Mouse (Mus musculus): ENCODE results near the gene Lmntd2. TPM values are rescaled to one million over a fixed set of nuclear protein-coding genes. Genes with fewer than 3 reads are reported as not detected.

Lmntd2 gene
- total and polyA plus RNA-seq, 3 experiments, result 0.49 to 1.6 (median 0.93) TPM

DNA sequence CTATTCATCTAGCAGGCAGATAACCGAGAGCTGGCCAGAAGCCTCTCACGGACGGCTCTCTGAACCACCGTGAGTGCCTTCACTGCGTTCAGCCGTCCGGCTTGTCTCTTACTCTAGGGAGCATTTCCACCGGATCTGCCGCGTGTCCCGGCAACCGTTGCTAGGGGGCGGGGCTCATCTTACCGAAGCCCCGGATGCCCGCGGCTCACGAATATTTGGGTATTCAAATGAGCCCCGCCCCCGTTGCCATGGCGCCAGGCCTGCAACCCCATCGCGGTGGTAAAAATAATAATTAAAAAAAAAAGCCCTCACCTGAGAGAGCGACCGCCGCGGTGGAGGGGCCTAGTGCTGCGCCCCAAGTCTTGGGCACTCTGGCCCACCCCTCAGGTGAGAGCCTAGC, 19.1 kb downstream of the Lmntd2 start:
- DNase-seq (ENCODE audit: low spot score) (peak; percentile 70), ATAC-seq (ENCODE audit: extremely low read depth, insufficient number of reproducible peaks, low FRiP score, poor library complexity, severe bottlenecking) (peak; percentile 32)
- H3K4me1 ChIP-seq (ENCODE audit: insufficient read depth, low read depth, low read length), result peaks cover 56% of the 10 kb centered on the region
- H3K36me3 ChIP-seq (replicated peaks), result peaks cover 39% of the 10 kb centered on the region
- TF ChIP-seq GATA1 (IDR thresholded peaks at IDR 0.05; ENCODE audit: borderline replicate concordance, low read length), result no peak
- no peak for TF ChIP-seq GATA2 (IDR thresholded peaks at IDR 0.05; ENCODE audit: borderline replicate concordance, low read depth, low read length)
- peak overlapping the region; percentile 89 for H3K4me3 ChIP-seq (ENCODE audit: low read depth, low read length)
- H3K9me3 ChIP-seq (replicated peaks), result no peaks in the 10 kb centered on the region
- H3K27me3 ChIP-seq (ENCODE audit: insufficient read depth, low read length), result peaks cover 2% of the 10 kb centered on the region; the same call in 1 of the 2 replicates

DNA sequence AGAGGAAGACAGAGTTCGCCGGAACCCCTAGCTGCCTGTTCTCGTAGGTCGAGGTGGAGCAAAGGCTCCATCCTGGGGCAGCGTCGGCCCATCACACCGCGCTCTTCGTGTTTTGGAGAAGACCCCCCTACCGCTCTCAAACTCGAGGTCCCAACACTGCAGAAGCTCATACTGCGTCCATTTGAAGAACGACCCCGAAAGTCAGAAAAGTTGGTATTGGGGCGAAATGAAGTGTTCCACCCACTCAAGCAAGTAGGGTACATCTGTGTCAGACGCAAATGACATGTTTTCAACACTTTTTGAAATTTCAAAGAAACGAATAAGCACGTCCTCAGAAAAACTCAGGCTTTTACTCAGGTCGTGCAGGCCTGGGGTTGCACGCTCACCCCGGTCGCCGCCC, 19.5 kb downstream of the Lmntd2 start:
- Histone ChIP-seq H3K4me1 (ENCODE audit: insufficient read depth, low read depth, low read length) (peaks cover 59% of the 10 kb centered on the region), H3K36me3 (replicated peaks) (peaks cover 43% of the 10 kb centered on the region), H3K27me3 (ENCODE audit: insufficient read depth, low read length) (no peaks in the 10 kb centered on the region; the same call in 1 of the 2 replicates), H3K9me3 (replicated peaks) (no peaks in the 10 kb centered on the region), H3K4me3 (ENCODE audit: low read depth, low read length) (peak overlapping the region; percentile 89)
- TF ChIP-seq GATA2 (IDR thresholded peaks at IDR 0.05; ENCODE audit: borderline replicate concordance, low read depth, low read length), result no peak
- TF ChIP-seq CTCF (IDR thresholded peaks at IDR 0.05; ENCODE audit: low read depth, low read length), result no peak
- TF ChIP-seq TAL1 (conservative IDR thresholded peaks at IDR 0.05; ENCODE audit: low read depth, low read length), result no peak
- no peak for TF ChIP-seq GATA1 (IDR thresholded peaks at IDR 0.05; ENCODE audit: borderline replicate concordance, low read length)
- no peak for TF ChIP-seq POLR2AphosphoS5 (IDR thresholded peaks at IDR 0.05; ENCODE audit: insufficient replicate concordance, low read depth, low read length)
- ATAC-seq (ENCODE audit: extremely low read depth, insufficient number of reproducible peaks, low FRiP score, poor library complexity, severe bottlenecking) (peak; percentile 25; the same call in 1 of the 2 replicates), DNase-seq (ENCODE audit: low spot score) (no peak)

DNA sequence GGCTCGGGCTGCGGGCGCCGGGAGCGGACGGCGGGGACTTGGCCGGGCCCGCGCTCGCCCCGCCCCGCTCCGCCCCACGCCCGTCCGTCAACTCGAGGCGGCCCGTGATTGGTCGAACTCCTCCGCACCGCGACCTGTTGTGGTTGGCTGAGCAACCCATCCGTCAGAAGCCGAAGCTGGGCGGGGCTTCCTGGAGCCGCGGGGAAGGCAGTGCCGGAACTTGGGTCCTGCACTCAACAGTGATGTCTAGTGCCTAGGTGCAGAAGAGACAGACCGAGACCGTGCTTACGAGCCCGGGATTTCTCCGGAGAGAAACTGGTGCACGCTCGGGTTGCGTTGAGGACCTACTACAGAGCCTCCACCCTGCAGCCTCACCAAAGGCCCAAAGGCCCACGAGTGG, 19.9 kb downstream of the Lmntd2 start, which contains the start of the genes Hras and Lrrc56:
Gene Hras, minus strand, starts transcription at position 58 of the 400 bp plus-strand sequence.
Gene Lrrc56, plus strand, starts transcription at position 210 of the 400 bp plus-strand sequence.
- TF ChIP-seq GATA2 (IDR thresholded peaks at IDR 0.05; ENCODE audit: borderline replicate concordance, low read depth, low read length), result no peak
- H3K36me3 ChIP-seq (replicated peaks), result peaks cover 47% of the 10 kb centered on the region
- ATAC-seq (ENCODE audit: extremely low read depth, insufficient number of reproducible peaks, low FRiP score, poor library complexity, severe bottlenecking) (peak; percentile 97), DNase-seq (ENCODE audit: low spot score) (peak; percentile 95)
- H3K4me1 ChIP-seq (ENCODE audit: insufficient read depth, low read depth, low read length), result peaks cover 62% of the 10 kb centered on the region
- peak within 1 kb of the TSS; percentile 89 for H3K4me3 ChIP-seq (ENCODE audit: low read depth, low read length)
- no peaks in the 10 kb centered on the region; the same call in 1 of the 2 replicates for H3K27me3 ChIP-seq (ENCODE audit: insufficient read depth, low read length)
- no peaks in the 10 kb centered on the region for H3K9me3 ChIP-seq (replicated peaks)

DNA sequence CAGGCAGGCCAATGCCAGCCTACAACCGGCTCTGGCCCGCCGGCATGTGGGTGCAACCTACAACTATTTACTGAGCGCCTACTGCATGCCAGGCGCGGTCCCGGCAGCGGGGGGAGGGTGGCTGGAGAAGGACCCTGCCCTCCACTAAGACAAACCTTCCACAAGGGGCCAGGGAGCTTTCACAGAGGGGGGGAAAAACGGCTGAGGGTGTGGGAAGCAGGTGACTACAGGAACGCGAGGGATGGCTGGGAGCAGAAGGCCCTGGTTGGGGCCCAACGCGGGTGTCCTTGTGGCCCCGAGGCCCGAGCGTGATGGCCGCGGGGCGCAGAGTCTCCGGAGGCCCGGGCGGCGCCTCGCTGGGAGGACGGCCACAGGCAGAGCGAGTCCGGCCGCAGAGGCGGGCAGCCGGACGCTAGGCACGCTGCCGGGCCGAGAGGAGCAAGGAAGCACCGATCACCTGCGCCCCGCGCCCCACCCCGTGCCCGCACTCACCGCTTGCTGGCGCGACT, 20.5 kb downstream of the Lmntd2 start:
- ATAC-seq (ENCODE audit: extremely low read depth, insufficient number of reproducible peaks, low FRiP score, poor library complexity, severe bottlenecking), result no peak
- no peaks in the 10 kb centered on the region for H3K9me3 ChIP-seq (replicated peaks)
- peak overlapping the region; percentile 89 for H3K4me3 ChIP-seq (ENCODE audit: low read depth, low read length)
- TF ChIP-seq GATA2 (IDR thresholded peaks at IDR 0.05; ENCODE audit: borderline replicate concordance, low read depth, low read length) (no peak), GATA1 (IDR thresholded peaks at IDR 0.05; ENCODE audit: borderline replicate concordance, low read length) (no peak), POLR2AphosphoS5 (IDR thresholded peaks at IDR 0.05; ENCODE audit: insufficient replicate concordance, low read depth, low read length) (no peak), TAL1 (conservative IDR thresholded peaks at IDR 0.05; ENCODE audit: low read depth, low read length) (no peak), CTCF (IDR thresholded peaks at IDR 0.05; ENCODE audit: low read depth, low read length) (no peak)
- no peaks in the 10 kb centered on the region; the same call in 1 of the 2 replicates for H3K27me3 ChIP-seq (ENCODE audit: insufficient read depth, low read length)
- DNase-seq (ENCODE audit: low spot score), result peak; percentile 39
- peaks cover 62% of the 10 kb centered on the region for H3K4me1 ChIP-seq (ENCODE audit: insufficient read depth, low read depth, low read length)
- H3K36me3 ChIP-seq (replicated peaks), result peaks cover 52% of the 10 kb centered on the region

DNA sequence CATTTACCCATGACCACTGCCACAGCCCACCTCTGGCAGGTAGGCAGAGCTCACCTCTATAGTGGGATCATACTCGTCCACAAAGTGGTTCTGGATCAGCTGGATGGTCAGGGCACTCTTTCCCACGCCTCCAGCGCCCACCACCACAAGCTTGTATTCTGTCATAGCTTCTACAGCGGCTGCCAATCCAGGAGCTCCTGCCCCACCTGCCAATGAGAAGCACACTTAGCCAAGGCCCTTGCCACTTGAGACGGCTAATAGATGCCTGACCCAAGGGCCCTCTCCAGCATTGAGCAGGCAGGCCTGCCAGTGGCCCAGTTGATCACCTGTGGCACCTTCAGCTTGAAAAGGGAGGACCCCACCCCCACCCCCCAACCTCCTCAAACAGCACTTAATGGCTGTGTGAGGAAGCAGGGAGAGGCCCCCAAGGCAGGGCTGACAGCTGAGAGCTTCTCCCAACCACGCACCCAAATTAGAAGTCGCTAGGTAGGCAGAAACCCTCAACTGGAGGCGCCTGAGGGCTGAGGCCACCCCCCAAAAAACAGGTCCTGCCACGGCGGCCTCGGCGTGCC, 21.0 kb downstream of the Lmntd2 start:
- Histone ChIP-seq H3K4me3 (ENCODE audit: low read depth, low read length) (peak overlapping the region; percentile 89), H3K4me1 (ENCODE audit: insufficient read depth, low read depth, low read length) (peaks cover 62% of the 10 kb centered on the region), H3K27me3 (ENCODE audit: insufficient read depth, low read length) (no peaks in the 10 kb centered on the region), H3K36me3 (replicated peaks) (peaks cover 54% of the 10 kb centered on the region), H3K9me3 (replicated peaks) (no peaks in the 10 kb centered on the region)
- DNase-seq (ENCODE audit: low spot score) (peak; percentile 15), ATAC-seq (ENCODE audit: extremely low read depth, insufficient number of reproducible peaks, low FRiP score, poor library complexity, severe bottlenecking) (no peak)
- TF ChIP-seq GATA2 (IDR thresholded peaks at IDR 0.05; ENCODE audit: borderline replicate concordance, low read depth, low read length), result no peak
- TF ChIP-seq POLR2AphosphoS5 (IDR thresholded peaks at IDR 0.05; ENCODE audit: insufficient replicate concordance, low read depth, low read length), result no peak
- no peak for TF ChIP-seq TAL1 (conservative IDR thresholded peaks at IDR 0.05; ENCODE audit: low read depth, low read length)
- TF ChIP-seq GATA1 (IDR thresholded peaks at IDR 0.05; ENCODE audit: borderline replicate concordance, low read length), result no peak
- TF ChIP-seq CTCF (IDR thresholded peaks at IDR 0.05; ENCODE audit: low read depth, low read length), result no peak

DNA sequence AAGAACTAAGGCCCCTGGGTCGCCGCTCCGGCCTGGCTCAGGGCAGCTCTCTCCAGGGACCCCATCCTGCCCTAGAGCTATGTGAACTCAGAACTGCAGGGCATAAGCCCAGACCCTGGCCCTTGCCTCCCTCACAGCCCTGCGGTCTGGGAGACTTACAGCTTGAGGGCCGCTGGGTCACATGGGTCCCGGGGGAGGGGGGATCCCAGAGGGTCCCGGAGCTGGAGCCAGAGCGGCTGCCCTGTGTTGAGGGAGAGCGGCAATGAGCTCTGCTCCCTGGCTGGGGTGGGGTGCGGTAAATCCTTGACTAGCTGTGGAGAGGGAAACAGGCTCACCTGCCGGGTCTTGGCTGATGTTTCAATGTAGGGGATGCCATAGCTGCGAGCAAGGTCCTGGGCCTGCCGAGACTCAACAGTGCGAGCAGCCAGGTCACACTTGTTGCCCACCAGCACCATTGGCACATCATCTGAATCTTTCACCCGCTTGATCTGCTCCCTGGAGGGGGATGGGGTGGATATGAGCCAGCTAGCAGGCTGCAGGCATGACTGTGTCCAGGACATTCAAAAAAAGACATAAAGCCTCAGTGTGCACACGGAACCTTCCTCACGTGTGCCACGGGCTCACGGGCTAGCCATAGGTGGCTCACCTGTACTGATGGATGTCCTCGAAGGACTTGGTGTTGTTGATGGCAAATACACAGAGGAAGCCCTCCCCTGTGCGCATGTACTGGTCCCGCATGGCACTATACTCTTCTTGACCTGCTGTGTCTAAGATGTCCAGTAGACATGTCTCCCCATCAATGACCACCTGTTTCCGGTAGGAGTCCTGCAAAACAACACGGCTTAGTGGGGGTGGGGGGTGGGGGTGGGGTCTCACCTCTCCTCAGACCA, 21.8 kb downstream of the Lmntd2 start:
- Histone ChIP-seq H3K36me3 (replicated peaks) (peaks cover 47% of the 10 kb centered on the region), H3K27me3 (ENCODE audit: insufficient read depth, low read length) (no peaks in the 10 kb centered on the region), H3K4me3 (ENCODE audit: low read depth, low read length) (no peak overlapping the region; the same call in 1 of the 2 replicates), H3K9me3 (replicated peaks) (no peaks in the 10 kb centered on the region), H3K4me1 (ENCODE audit: insufficient read depth, low read depth, low read length) (peaks cover 61% of the 10 kb centered on the region)
- TF ChIP-seq POLR2AphosphoS5 (IDR thresholded peaks at IDR 0.05; ENCODE audit: insufficient replicate concordance, low read depth, low read length) (no peak), GATA2 (IDR thresholded peaks at IDR 0.05; ENCODE audit: borderline replicate concordance, low read depth, low read length) (no peak), CTCF (IDR thresholded peaks at IDR 0.05; ENCODE audit: low read depth, low read length) (no peak), GATA1 (IDR thresholded peaks at IDR 0.05; ENCODE audit: borderline replicate concordance, low read length) (no peak), TAL1 (conservative IDR thresholded peaks at IDR 0.05; ENCODE audit: low read depth, low read length) (no peak)
- no peak for DNase-seq (ENCODE audit: low spot score)
- ATAC-seq (ENCODE audit: extremely low read depth, insufficient number of reproducible peaks, low FRiP score, poor library complexity, severe bottlenecking), result no peak

All from G1E (cell line).